9 mouse cellular contexts compared by ENCODE assay signal in genomic region chr11:60184346-60185325, GRCm38 (mm10). TPM values are rescaled to one million over a fixed set of nuclear protein-coding genes. Genes with fewer than 3 reads are reported as not detected.
A peak's percentile ranks its signal among the peaks of the same experiment; 100 is the strongest.
DNase-seq lines count a peak whose midpoint lies in the region; ATAC-seq and TF ChIP-seq lines count a peak whose summit lies in the region.
"Had no signal": no experiment of that assay in that cellular context is flagged by ENCODE, and none has a peak within 500 bp of the region (broad histone marks: within the 10 kb centered on the region; RNA-seq: fewer than 3 reads in every experiment).

No protein-coding gene starts in this region.

- no peak overlapping the region for H3K4me2 ChIP-seq in forebrain, postnatal 0 days (ENCODE audit: low read depth)
- peak overlapping the region; percentile 7; the same call in 1 of the 2 replicates for H3K4me2 ChIP-seq in liver, embryonic 16.5 days (ENCODE audit: low read depth, low read length)

- H3K4me3 ChIP-seq in forebrain, postnatal 0 days (ENCODE audit: low read depth, low read length) = no peak overlapping the region
- H3K4me3 ChIP-seq in liver, embryonic 16.5 days (ENCODE audit: low read depth, low read length) = no peak overlapping the region

- peaks cover 44% of the 10 kb centered on the region for H3K36me3 ChIP-seq in forebrain, postnatal 0 days (ENCODE audit: insufficient read depth)
- no peaks in the 10 kb centered on the region for H3K36me3 ChIP-seq in liver, embryonic 16.5 days (ENCODE audit: control insufficient read depth, insufficient read depth)

- peak; percentile 40 for DNase-seq in embryo, embryonic 10 days (ENCODE audit: low spot score)
- DNase-seq in embryo, embryonic 9.5 days (ENCODE audit: extremely low spot score) = no peak
- DNase-seq in B cell, adult 2 months = peak; percentile 60 to 65
- peak; percentile 47 for DNase-seq in forebrain, postnatal 0 days
- DNase-seq in ovary, adult 18-20 months (ENCODE audit: low spot score) = no peak
- no peak for DNase-seq in kidney, adult 9 months
- no peak for DNase-seq in lung, postnatal 10 days

- H3K9ac ChIP-seq in forebrain, postnatal 0 days = peak overlapping the region; percentile 33
- H3K9ac ChIP-seq in liver, embryonic 16.5 days (ENCODE audit: low read depth, low read length) = no peak overlapping the region

- H3K9me3 ChIP-seq in forebrain, postnatal 0 days (ENCODE audit: low read length) = no peaks in the 10 kb centered on the region
- H3K9me3 ChIP-seq in liver, embryonic 16.5 days (replicated peaks; ENCODE audit: control insufficient read depth, low read length) = no peaks in the 10 kb centered on the region

- H3K27ac ChIP-seq in forebrain, postnatal 0 days (ENCODE audit: low read depth, low read length) = peak overlapping the region; percentile 62
- no peak overlapping the region for H3K27ac ChIP-seq in liver, embryonic 16.5 days (ENCODE audit: low read length)
- H3K27ac ChIP-seq: macrophage had no signal

- H3K4me1 ChIP-seq in forebrain, postnatal 0 days (ENCODE audit: insufficient read depth) = peaks cover 39% of the 10 kb centered on the region
- H3K4me1 ChIP-seq in liver, embryonic 16.5 days (ENCODE audit: control insufficient read depth, low read depth, low read length) = peaks cover 30% of the 10 kb centered on the region

- H3K27me3 ChIP-seq in forebrain, postnatal 0 days (ENCODE audit: insufficient read depth, low read length) = no peaks in the 10 kb centered on the region
- no peaks in the 10 kb centered on the region for H3K27me3 ChIP-seq in liver, embryonic 16.5 days (ENCODE audit: control insufficient read depth, insufficient read depth, low read depth, low read length)

- 30% methylated on average over 22 of the region's 22 CpGs for WGBS in forebrain, postnatal 0 days
- WGBS in liver, embryonic 16.5 days (ENCODE audit: insufficient replicate concordance) = 28% methylated on average over 22 of the region's 22 CpGs

- no peak for TF ChIP-seq CTCF in forebrain, postnatal 0 days (IDR thresholded peaks at IDR 0.05; ENCODE audit: low read depth)

- peak; percentile 25; the same call in 1 of the 2 replicates for ATAC-seq in forebrain, postnatal 0 days
- ATAC-seq in liver, embryonic 16.5 days (ENCODE audit: low read depth) = 0 out of 2 replicates have a peak, but pooled peaks have one; percentile 14

RNA-seq across cellular contexts. Expression of gene Srebf1, which starts 37.7 kb away (rescaled TPM):
- total RNA-seq in forebrain, postnatal 0 days (2014; rRNA removed) = 56.2 and 70.7 TPM in 2 replicates
- polyA plus RNA-seq in forebrain, postnatal 0 days (2015; fragmentation: Nextera tagmentation; extraction: Ambion mirVana) = 28.9 and 32.8 TPM in 2 replicates
- polyA plus RNA-seq in liver, embryonic 16.5 days (2015; fragmentation: Nextera tagmentation; extraction: Ambion mirVana) = 42.7 and 51.7 TPM in 2 replicates

Comparison
In these comparisons a context has a peak if more than half of its experiments do, and no peak if none do; other contexts are left out.
1. DNase-seq: peak in embryo, embryonic 10 days (single experiment), B cell, adult 2 months (2 of 2) and forebrain, postnatal 0 days (single experiment); none in embryo, embryonic 9.5 days (single experiment), ovary, adult 18-20 months (single experiment), kidney, adult 9 months (single experiment) and lung, postnatal 10 days (single experiment).